Mouse (Mus musculus): Measurements from ENCODE around the gene Rab25. TPM values are rescaled to one million over a fixed set of nuclear protein-coding genes. Genes with fewer than 3 reads are reported as not detected.

Rab25 gene
- polyA plus RNA-seq, 1 experiment from 2014 or later, result 3.7 TPM

DNA sequence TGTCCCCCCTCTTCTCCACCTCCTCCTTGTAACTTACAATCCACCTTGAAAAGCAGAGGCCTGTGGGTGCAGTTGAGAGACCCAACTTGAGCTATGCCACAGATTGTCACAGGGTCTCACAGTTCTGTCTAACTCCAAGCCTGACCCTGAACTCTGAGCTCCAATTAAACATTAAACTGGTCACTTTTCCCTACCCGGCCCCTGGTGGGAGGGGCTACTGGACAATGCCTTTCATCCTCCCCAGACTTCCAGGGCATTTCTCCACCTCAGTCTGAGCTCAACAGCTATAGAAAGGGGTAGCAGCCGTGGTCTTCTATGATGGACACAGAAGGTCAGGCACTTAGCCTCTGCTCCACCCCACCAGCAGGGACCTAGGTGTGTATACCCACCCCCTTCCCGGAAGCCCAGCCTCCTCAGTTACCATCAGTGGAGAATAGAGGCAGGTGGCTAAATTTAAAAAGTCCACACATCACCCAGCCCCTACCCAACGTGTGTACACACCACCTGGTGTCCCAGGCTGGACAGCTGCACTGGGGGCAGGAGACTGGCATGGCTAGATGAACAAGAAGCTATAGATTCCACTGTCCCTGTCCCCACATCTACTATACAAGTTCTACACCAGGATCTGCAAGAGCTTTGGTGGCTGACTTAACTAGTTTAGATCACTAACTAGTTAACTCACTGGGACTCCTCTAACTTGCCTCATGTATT is 47.3 kb downstream of the Rab25 start:
- Histone ChIP-seq H3K36me3 (replicated peaks; ENCODE audit: control insufficient read depth, insufficient read depth, low read depth, low read length) (no peaks in the 10 kb centered on the region), H3K4me2 (ENCODE audit: low read depth, low read length) (no peak overlapping the region), H3K9ac (replicated peaks; ENCODE audit: low read length) (no peak overlapping the region), H3K4me3 (ENCODE audit: low read depth, low read length) (no peak overlapping the region), H3K27ac (replicated peaks; ENCODE audit: low read depth, low read length) (no peak overlapping the region), H3K4me1 (ENCODE audit: control insufficient read depth, insufficient read depth, low read length) (peaks cover 8% of the 10 kb centered on the region; the same call in 1 of the 2 replicates), H3K9me3 (replicated peaks; ENCODE audit: control insufficient read depth, low read length) (no peaks in the 10 kb centered on the region), H3K27me3 (ENCODE audit: control insufficient read depth, insufficient read depth, low read length) (0 out of 2 replicates have a peak, but pooled peaks cover 3% of the 10 kb centered on the region)
- ATAC-seq (replicated peaks; ENCODE audit: insufficient number of reproducible peaks, low FRiP score, low TSS enrichment, low read depth), result no peak
- WGBS, result 55% methylated on average over 4 of the region's 4 CpGs
- no peak for DNase-seq (ENCODE audit: low spot score)

- Histone ChIP-seq H3K4me3 (ENCODE audit: low read depth, low read length) (no peak overlapping the region), H3K27ac (replicated peaks; ENCODE audit: low read depth, low read length) (no peak overlapping the region), H3K9ac (replicated peaks; ENCODE audit: low read length) (no peak overlapping the region), H3K36me3 (replicated peaks; ENCODE audit: control insufficient read depth, insufficient read depth, low read depth, low read length) (no peaks in the 10 kb centered on the region), H3K4me1 (ENCODE audit: control insufficient read depth, insufficient read depth, low read length) (peaks cover 8% of the 10 kb centered on the region; the same call in 1 of the 2 replicates), H3K27me3 (ENCODE audit: control insufficient read depth, insufficient read depth, low read length) (0 out of 2 replicates have a peak, but pooled peaks cover 3% of the 10 kb centered on the region), H3K9me3 (replicated peaks; ENCODE audit: control insufficient read depth, low read length) (no peaks in the 10 kb centered on the region), H3K4me2 (ENCODE audit: low read depth, low read length) (no peak overlapping the region)
- ATAC-seq (replicated peaks; ENCODE audit: insufficient number of reproducible peaks, low FRiP score, low TSS enrichment, low read depth) (no peak), DNase-seq (ENCODE audit: low spot score) (no peak)
- 87% methylated on average over 7 of the region's 7 CpGs for WGBS
Measured at GRCm38 (mm10) chr3:88500087-88500486, 48.0 kb downstream of the Rab25 start.

DNA sequence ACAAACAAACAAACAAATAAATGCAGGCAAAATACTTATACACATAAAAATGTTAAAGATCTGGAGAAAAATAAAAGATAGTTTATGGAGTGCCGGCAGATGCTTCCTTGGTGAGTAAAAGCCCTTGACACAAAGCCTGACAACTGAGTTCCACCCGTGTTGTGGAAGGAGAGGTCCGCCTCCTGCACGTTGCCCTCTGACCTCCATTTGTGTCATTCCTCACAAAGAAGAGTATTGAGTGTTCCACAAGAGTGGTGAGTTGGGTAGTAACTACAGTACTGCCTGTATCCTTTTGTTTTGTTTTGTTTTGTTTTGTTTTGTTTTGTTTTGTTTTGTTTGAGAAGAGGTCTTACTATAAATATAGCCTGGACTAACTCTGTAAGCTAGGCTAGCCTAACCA is 48.5 kb downstream of the Rab25 start:
- no peak overlapping the region for H3K27ac ChIP-seq (replicated peaks; ENCODE audit: low read depth, low read length)
- DNase-seq (ENCODE audit: low spot score), result no peak

DNA sequence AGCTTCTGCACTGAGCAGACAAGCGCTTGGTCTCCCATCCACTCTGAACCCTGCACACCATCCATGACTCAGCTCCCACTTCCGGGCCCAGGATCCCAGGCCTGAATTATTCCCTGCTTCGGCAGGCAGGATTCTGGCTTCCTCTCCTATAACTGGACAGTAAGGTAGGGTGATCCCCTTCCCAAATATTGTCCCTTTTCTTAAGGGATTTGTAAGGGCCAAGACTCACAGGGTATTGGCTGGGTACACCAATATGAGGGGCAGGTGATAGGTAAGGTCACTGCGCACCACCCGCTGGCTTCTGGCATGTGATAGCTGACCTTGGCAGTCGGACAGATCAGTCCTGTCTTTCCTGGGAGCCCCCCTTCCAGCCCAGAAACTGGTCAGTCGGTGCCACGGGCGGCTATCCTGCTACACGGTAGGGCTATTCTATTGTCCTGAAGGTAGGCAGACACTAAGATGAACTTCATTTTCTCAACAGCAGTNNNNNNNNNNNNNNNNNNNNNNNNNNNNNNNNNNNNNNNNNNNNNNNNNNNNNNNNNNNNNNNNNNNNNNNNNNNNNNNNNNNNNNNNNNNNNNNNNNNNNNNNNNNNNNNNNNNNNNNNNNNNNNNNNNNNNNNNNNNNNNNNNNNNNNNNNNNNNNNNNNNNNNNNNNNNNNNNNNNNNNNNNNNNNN is 52.2 kb downstream of the Rab25 start:
- no peak for DNase-seq (ENCODE audit: low spot score)
- no peaks in the 10 kb centered on the region for H3K9me3 ChIP-seq (replicated peaks; ENCODE audit: control insufficient read depth, low read length)
- no peak overlapping the region for H3K4me3 ChIP-seq (ENCODE audit: low read depth, low read length)
- no peak overlapping the region for H3K27ac ChIP-seq (replicated peaks; ENCODE audit: low read depth, low read length)
- peaks cover 4% of the 10 kb centered on the region; the same call in 1 of the 2 replicates for H3K4me1 ChIP-seq (ENCODE audit: control insufficient read depth, insufficient read depth, low read length)
- no peaks in the 10 kb centered on the region for H3K36me3 ChIP-seq (replicated peaks; ENCODE audit: control insufficient read depth, insufficient read depth, low read depth, low read length)
- no peaks in the 10 kb centered on the region for H3K27me3 ChIP-seq (ENCODE audit: control insufficient read depth, insufficient read depth, low read length)
- WGBS, result 86% methylated on average over 10 of the region's 10 CpGs
- no peak for ATAC-seq (replicated peaks; ENCODE audit: insufficient number of reproducible peaks, low FRiP score, low TSS enrichment, low read depth)
- no peak overlapping the region for H3K4me2 ChIP-seq (ENCODE audit: low read depth, low read length)
- H3K9ac ChIP-seq (replicated peaks; ENCODE audit: low read length), result no peak overlapping the region

More for the DNA sequence above, 48.5 kb downstream of the Rab25 start:
- Histone ChIP-seq H3K4me1 (ENCODE audit: control insufficient read depth, insufficient read depth, low read length) (peaks cover 8% of the 10 kb centered on the region; the same call in 1 of the 2 replicates), H3K9ac (replicated peaks; ENCODE audit: low read length) (no peak overlapping the region), H3K36me3 (replicated peaks; ENCODE audit: control insufficient read depth, insufficient read depth, low read depth, low read length) (no peaks in the 10 kb centered on the region), H3K27me3 (ENCODE audit: control insufficient read depth, insufficient read depth, low read length) (0 out of 2 replicates have a peak, but pooled peaks cover 3% of the 10 kb centered on the region), H3K4me2 (ENCODE audit: low read depth, low read length) (no peak overlapping the region), H3K9me3 (replicated peaks; ENCODE audit: control insufficient read depth, low read length) (no peaks in the 10 kb centered on the region), H3K4me3 (ENCODE audit: low read depth, low read length) (no peak overlapping the region)
- no peak for ATAC-seq (replicated peaks; ENCODE audit: insufficient number of reproducible peaks, low FRiP score, low TSS enrichment, low read depth)
- WGBS, result 68% methylated on average over 4 of the region's 4 CpGs

- WGBS, result 66% methylated on average over 9 of the region's 9 CpGs
- peaks cover 4% of the 10 kb centered on the region; the same call in 1 of the 2 replicates for H3K4me1 ChIP-seq (ENCODE audit: control insufficient read depth, insufficient read depth, low read length)
- no peak overlapping the region for H3K9ac ChIP-seq (replicated peaks; ENCODE audit: low read length)
- H3K4me2 ChIP-seq (ENCODE audit: low read depth, low read length), result no peak overlapping the region
- ATAC-seq (replicated peaks; ENCODE audit: insufficient number of reproducible peaks, low FRiP score, low TSS enrichment, low read depth), result no peak
- no peaks in the 10 kb centered on the region for H3K27me3 ChIP-seq (ENCODE audit: control insufficient read depth, insufficient read depth, low read length)
- no peak overlapping the region for H3K27ac ChIP-seq (replicated peaks; ENCODE audit: low read depth, low read length)
- H3K36me3 ChIP-seq (replicated peaks; ENCODE audit: control insufficient read depth, insufficient read depth, low read depth, low read length), result no peaks in the 10 kb centered on the region
- H3K9me3 ChIP-seq (replicated peaks; ENCODE audit: control insufficient read depth, low read length), result no peaks in the 10 kb centered on the region
- DNase-seq (ENCODE audit: low spot score), result no peak
- H3K4me3 ChIP-seq (ENCODE audit: low read depth, low read length), result no peak overlapping the region
Measured at GRCm38 (mm10) chr3:88494836-88495628, 53.1 kb downstream of the Rab25 start.

DNA sequence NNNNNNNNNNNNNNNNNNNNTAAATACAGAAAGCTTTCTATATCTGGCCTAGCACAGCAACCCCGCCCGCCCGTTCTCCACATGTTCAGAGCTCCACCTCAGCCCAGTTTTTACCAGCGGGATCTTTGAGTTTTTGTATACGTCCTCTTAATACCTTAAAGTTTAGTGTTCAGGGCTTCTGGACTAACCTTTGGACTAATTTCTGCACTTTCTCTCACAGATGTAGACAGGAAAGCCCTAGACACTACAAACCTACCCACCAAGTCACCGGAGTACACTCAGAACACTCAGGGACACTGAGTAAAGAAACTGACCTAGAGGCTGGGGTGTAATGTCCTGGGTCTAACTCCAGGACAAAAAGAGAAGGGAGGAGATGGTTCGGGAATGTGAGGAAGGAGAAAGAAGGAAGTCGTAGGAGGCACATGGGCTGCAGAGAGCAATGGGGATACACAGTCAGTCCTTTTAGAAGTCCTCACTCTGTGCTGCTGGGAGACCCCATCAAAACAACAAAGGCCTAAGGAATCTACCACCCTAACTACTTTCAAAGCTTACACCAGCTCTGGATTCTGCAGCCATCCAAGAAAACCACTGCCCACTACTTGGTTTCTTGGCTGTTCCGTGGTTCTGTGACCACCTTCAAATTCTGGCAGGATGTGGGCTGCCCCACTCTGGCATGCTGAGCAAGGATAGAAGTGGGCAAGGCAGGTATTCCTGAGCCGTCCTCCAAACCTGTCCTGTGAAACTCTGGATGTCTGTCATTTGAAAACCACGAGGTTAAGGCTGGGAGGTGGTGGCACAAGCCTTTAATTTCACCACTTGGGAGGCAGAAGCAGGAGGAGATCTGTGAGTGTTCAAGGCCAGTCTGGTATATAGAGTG is 54.2 kb downstream of the Rab25 start:
- no peak overlapping the region for H3K9ac ChIP-seq (replicated peaks; ENCODE audit: low read length)
- no peaks in the 10 kb centered on the region for H3K36me3 ChIP-seq (replicated peaks; ENCODE audit: control insufficient read depth, insufficient read depth, low read depth, low read length)
- H3K4me3 ChIP-seq (ENCODE audit: low read depth, low read length), result no peak overlapping the region
- H3K4me2 ChIP-seq (ENCODE audit: low read depth, low read length), result no peak overlapping the region
- ATAC-seq (replicated peaks; ENCODE audit: insufficient number of reproducible peaks, low FRiP score, low TSS enrichment, low read depth), result no peak
- H3K27ac ChIP-seq (replicated peaks; ENCODE audit: low read depth, low read length), result no peak overlapping the region
- H3K4me1 ChIP-seq (ENCODE audit: control insufficient read depth, insufficient read depth, low read length), result peaks cover 4% of the 10 kb centered on the region; the same call in 1 of the 2 replicates
- 73% methylated on average over 11 of the region's 11 CpGs for WGBS
- no peak for DNase-seq (ENCODE audit: low spot score)
- no peaks in the 10 kb centered on the region for H3K27me3 ChIP-seq (ENCODE audit: control insufficient read depth, insufficient read depth, low read length)
- no peaks in the 10 kb centered on the region for H3K9me3 ChIP-seq (replicated peaks; ENCODE audit: control insufficient read depth, low read length)

Measured in embryonic facial prominence, embryonic 11.5 days (tissue).